Mouse (Mus musculus): ENCODE data around the gene Cxcl14. TPM values are rescaled to one million over a fixed set of nuclear protein-coding genes. Genes with fewer than 3 reads are reported as not detected.
A peak's percentile ranks its signal among the peaks of the same experiment; 100 is the strongest.

Cxcl14 gene
- polyA plus RNA-seq (2014; fragmentation: Nextera tagmentation; extraction: Ambion mirVana), result 0.18 and 0.59 TPM in 2 replicates

DNA sequence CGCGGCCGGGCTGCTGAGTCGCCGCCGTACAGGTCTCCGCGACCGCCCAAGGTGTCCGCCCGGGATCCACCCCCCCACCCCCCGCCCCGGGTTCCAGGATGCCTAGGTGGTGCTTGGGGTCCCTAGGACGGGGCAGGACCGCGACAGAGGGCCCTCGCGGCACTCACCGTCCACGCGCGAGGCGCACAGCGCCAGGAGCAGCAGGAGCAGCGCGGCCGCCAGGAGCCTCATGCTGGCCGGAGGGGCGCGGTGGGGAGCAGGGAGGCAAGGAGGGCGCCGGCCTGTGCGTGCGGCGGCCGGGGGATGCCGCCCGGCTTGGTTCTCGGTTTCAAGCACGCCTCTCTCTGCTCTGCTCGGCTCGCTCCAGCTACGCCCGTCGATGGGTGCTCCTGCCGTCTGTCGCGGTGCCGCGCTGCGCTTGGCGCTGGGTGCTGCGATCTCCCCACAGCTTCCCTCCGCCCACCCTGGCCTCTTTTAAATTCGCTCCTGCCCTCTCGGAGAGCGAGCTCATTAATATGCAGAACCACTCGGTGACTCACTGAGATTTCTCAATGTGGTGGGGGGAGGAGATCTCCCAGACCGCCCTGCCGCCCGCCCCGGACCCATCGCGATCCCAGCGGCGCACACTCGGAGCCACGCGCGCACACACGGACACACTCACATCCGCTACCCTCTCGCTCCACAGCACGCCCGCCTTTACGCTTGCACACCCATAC is at the start of gene Cxcl14:
Gene Cxcl14 (minus strand): TSS at position 609 of the 716 bp plus-strand sequence.
- peaks cover 4% of the 10 kb centered on the region; the same call in 1 of the 2 replicates for H3K9me3 ChIP-seq (ENCODE audit: control insufficient read depth, low read length)
- H3K27me3 ChIP-seq (ENCODE audit: control insufficient read depth, insufficient read depth, low read length), result peaks cover 80% of the 10 kb centered on the region
- 0 out of 2 replicates have a peak, but pooled peaks have one; percentile 24 for ATAC-seq (ENCODE audit: insufficient number of reproducible peaks, insufficient read depth, low FRiP score, low read depth)
- H3K4me1 ChIP-seq (ENCODE audit: control insufficient read depth in 2 of 2, insufficient read depth in 2 of 2, low read length in 2 of 2), result peaks cover 0 to 4% of the 10 kb centered on the region in 2 experiments; a peak in 1 of 4 replicates
- 0 out of 2 replicates have a peak within 1 kb of the TSS, but pooled peaks have one; percentile 49 for H3K9ac ChIP-seq (ENCODE audit: low read length)
- H3K4me3 ChIP-seq (ENCODE audit: control insufficient read depth in 1 of 2, insufficient read depth in 1 of 2, low read depth in 1 of 2, low read length in 2 of 2), result peak within 1 kb of the TSS; percentile 28 to 45
- peak within 1 kb of the TSS; percentile 75 for H3K4me2 ChIP-seq (ENCODE audit: low read length)
- no peak within 1 kb of the TSS for H3K27ac ChIP-seq (replicated peaks in 1 of 2; ENCODE audit: control insufficient read depth in 1 of 2, insufficient read depth in 1 of 2, low read depth in 2 of 2, low read length in 2 of 2)
- no peaks in the 10 kb centered on the region for H3K36me3 ChIP-seq (ENCODE audit: control insufficient read depth, insufficient read depth, low read length)
- under 1% methylated on average over 60 of the region's 76 CpGs for WGBS

DNA sequence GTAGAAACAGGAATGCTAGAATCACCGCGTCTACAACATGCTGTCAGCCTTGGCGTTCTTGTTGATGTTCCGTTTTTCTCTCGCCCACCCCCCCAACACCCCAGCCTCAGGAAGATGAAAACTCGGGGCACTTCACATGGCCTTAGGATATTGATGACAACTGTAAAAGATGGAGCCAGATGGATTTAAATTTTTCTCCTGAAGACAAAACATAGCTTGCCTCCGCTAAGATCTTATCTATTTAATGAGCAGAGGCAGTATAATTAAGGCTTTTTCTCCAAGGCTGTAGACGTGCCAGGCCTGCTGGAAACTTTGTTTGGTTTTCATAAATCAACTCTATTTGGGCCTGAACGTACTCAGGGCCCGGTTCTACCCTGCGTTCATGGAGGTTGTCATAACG is 48.0 kb upstream of the Cxcl14 start:
- ATAC-seq (ENCODE audit: insufficient number of reproducible peaks, insufficient read depth, low FRiP score, low read depth), result no peak
- WGBS, result 86% methylated on average over 12 of the region's 12 CpGs
- H3K4me2 ChIP-seq (ENCODE audit: low read length), result no peak overlapping the region
- H3K27ac ChIP-seq (replicated peaks in 1 of 2; ENCODE audit: control insufficient read depth in 1 of 2, insufficient read depth in 1 of 2, low read depth in 2 of 2, low read length in 2 of 2), result no peak overlapping the region
- no peaks in the 10 kb centered on the region; the same call in 1 of the 2 replicates for H3K27me3 ChIP-seq (ENCODE audit: control insufficient read depth, insufficient read depth, low read length)
- H3K4me3 ChIP-seq (ENCODE audit: control insufficient read depth in 1 of 2, insufficient read depth in 1 of 2, low read depth in 1 of 2, low read length in 2 of 2), result no peak overlapping the region
- peaks cover 10 to 15% of the 10 kb centered on the region in 2 experiments for H3K4me1 ChIP-seq (ENCODE audit: control insufficient read depth in 2 of 2, insufficient read depth in 2 of 2, low read length in 2 of 2)
- H3K36me3 ChIP-seq (ENCODE audit: control insufficient read depth, insufficient read depth, low read length), result no peaks in the 10 kb centered on the region
- H3K9me3 ChIP-seq (ENCODE audit: control insufficient read depth, low read length), result no peaks in the 10 kb centered on the region
- no peak overlapping the region for H3K9ac ChIP-seq (ENCODE audit: low read length)

DNA sequence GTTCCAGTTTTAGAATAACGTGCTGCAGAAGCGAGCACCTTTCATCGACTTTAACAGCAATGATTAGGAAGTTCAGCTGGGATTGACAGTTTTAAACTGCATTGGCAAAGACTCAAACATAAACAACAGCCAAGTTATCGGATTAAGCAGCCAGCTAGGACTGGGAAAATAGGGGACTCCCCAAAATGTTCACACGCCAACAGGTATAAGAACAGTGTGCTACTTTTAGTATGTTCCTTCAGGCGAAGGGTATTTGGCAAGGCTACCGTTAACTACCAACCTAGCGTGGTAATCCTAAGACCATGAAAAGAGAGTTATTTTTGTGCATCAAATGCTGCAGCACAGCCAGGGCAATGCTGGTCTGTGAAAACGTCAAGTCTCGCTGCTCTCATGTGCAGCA is 46.1 kb upstream of the Cxcl14 start:
- peaks cover 11 to 17% of the 10 kb centered on the region in 2 experiments for H3K4me1 ChIP-seq (ENCODE audit: control insufficient read depth in 2 of 2, insufficient read depth in 2 of 2, low read length in 2 of 2)
- ATAC-seq (ENCODE audit: insufficient number of reproducible peaks, insufficient read depth, low FRiP score, low read depth), result no peak
- H3K27ac ChIP-seq (replicated peaks in 1 of 2; ENCODE audit: control insufficient read depth in 1 of 2, insufficient read depth in 1 of 2, low read depth in 2 of 2, low read length in 2 of 2), result no peak overlapping the region
- 35% methylated on average over 10 of the region's 10 CpGs for WGBS
- peak overlapping the region; percentile 3; the same call in 1 of the 2 replicates for H3K4me2 ChIP-seq (ENCODE audit: low read length)
- H3K4me3 ChIP-seq (ENCODE audit: control insufficient read depth in 1 of 2, insufficient read depth in 1 of 2, low read depth in 1 of 2, low read length in 2 of 2), result no peak overlapping the region
- H3K36me3 ChIP-seq (ENCODE audit: control insufficient read depth, insufficient read depth, low read length), result no peaks in the 10 kb centered on the region
- H3K27me3 ChIP-seq (ENCODE audit: control insufficient read depth, insufficient read depth, low read length), result no peaks in the 10 kb centered on the region
- no peak overlapping the region for H3K9ac ChIP-seq (ENCODE audit: low read length)
- H3K9me3 ChIP-seq (ENCODE audit: control insufficient read depth, low read length), result no peaks in the 10 kb centered on the region

DNA sequence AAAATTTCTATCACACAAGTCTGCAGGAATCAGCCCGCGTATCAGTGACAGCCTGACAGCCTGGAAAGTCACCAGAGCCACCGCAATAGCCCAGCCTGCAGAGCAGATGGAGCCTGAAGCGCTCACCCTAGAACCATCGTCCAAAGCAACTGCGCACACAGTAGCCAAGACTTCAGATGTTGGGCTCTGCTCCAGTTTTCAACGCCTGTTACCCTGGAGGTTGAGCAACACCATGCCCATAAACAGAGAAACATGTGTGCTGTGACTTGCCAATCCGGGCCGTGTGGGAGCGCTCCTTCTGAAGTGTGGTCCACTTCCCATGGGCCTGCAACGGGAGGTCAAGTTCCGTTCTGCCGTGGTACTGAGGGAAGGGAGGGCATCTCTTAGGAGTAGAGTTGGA is 44.2 kb upstream of the Cxcl14 start:
- Histone ChIP-seq H3K27me3 (ENCODE audit: control insufficient read depth, insufficient read depth, low read length) (no peaks in the 10 kb centered on the region), H3K36me3 (ENCODE audit: control insufficient read depth, insufficient read depth, low read length) (no peaks in the 10 kb centered on the region), H3K4me1 (ENCODE audit: control insufficient read depth in 2 of 2, insufficient read depth in 2 of 2, low read length in 2 of 2) (peaks cover 16 to 22% of the 10 kb centered on the region in 2 experiments), H3K4me2 (ENCODE audit: low read length) (no peak overlapping the region), H3K27ac (replicated peaks in 1 of 2; ENCODE audit: control insufficient read depth in 1 of 2, insufficient read depth in 1 of 2, low read depth in 2 of 2, low read length in 2 of 2) (no peak overlapping the region; a peak in 1 of 4 replicates), H3K9me3 (ENCODE audit: control insufficient read depth, low read length) (no peaks in the 10 kb centered on the region), H3K9ac (ENCODE audit: low read length) (no peak overlapping the region), H3K4me3 (ENCODE audit: control insufficient read depth in 1 of 2, insufficient read depth in 1 of 2, low read depth in 1 of 2, low read length in 2 of 2) (no peak overlapping the region)
- peak; percentile 51 for ATAC-seq (ENCODE audit: insufficient number of reproducible peaks, insufficient read depth, low FRiP score, low read depth)
- WGBS, result 35% methylated on average over 13 of the region's 13 CpGs

DNA sequence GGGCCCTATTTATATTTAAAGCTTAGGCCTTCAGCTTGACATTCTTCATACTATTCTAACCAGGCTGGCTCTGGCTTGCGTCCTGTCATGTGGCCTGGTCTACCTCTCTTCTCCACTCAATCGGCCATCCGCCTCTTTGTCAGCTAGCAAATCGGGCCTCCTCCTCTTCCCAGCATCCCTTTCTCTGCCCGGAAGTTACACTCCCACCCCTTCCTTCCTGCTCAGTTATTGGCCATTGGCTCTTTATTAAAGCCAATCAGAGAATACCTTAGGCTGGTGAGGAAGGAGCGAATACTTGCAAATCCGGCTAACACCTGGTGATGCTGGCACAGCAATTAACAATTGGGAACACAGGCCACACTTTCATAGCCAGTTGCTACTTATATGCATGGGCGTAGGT is 43.5 kb upstream of the Cxcl14 start:
- Histone ChIP-seq H3K4me2 (ENCODE audit: low read length) (no peak overlapping the region), H3K9me3 (ENCODE audit: control insufficient read depth, low read length) (no peaks in the 10 kb centered on the region), H3K27me3 (ENCODE audit: control insufficient read depth, insufficient read depth, low read length) (no peaks in the 10 kb centered on the region), H3K4me3 (ENCODE audit: control insufficient read depth in 1 of 2, insufficient read depth in 1 of 2, low read depth in 1 of 2, low read length in 2 of 2) (no peak overlapping the region), H3K27ac (replicated peaks in 1 of 2; ENCODE audit: control insufficient read depth in 1 of 2, insufficient read depth in 1 of 2, low read depth in 2 of 2, low read length in 2 of 2) (no peak overlapping the region), H3K9ac (ENCODE audit: low read length) (no peak overlapping the region), H3K4me1 (ENCODE audit: control insufficient read depth in 2 of 2, insufficient read depth in 2 of 2, low read length in 2 of 2) (peaks cover 18 to 27% of the 10 kb centered on the region in 2 experiments), H3K36me3 (ENCODE audit: control insufficient read depth, insufficient read depth, low read length) (no peaks in the 10 kb centered on the region)
- WGBS, result 76% methylated on average over 8 of the region's 8 CpGs
- ATAC-seq (ENCODE audit: insufficient number of reproducible peaks, insufficient read depth, low FRiP score, low read depth), result no peak

DNA sequence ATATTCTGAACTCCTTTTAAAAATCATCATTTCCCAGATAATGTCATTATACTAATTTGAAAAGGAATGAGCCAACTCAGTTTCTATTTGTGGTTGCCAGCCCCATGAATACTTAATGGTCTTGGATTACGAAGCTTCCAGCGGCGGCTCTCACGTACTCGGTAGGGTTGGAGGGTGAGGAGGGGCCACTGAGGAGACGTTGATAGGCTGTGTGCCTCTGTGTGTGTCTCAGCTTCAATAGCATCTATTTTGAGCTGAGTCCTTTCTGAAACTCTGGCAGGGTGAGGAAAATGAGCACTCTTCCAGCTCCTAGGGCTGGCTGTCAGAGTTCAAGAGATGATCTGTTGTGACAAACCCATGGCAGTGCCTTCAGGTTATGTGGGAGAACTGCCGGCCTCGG is 40.6 kb upstream of the Cxcl14 start:
- Histone ChIP-seq H3K36me3 (ENCODE audit: control insufficient read depth, insufficient read depth, low read length) (no peaks in the 10 kb centered on the region), H3K27me3 (ENCODE audit: control insufficient read depth, insufficient read depth, low read length) (no peaks in the 10 kb centered on the region), H3K4me3 (ENCODE audit: control insufficient read depth in 1 of 2, insufficient read depth in 1 of 2, low read depth in 1 of 2, low read length in 2 of 2) (no peak overlapping the region), H3K9ac (ENCODE audit: low read length) (no peak overlapping the region), H3K27ac (replicated peaks in 1 of 2; ENCODE audit: control insufficient read depth in 1 of 2, insufficient read depth in 1 of 2, low read depth in 2 of 2, low read length in 2 of 2) (peak overlapping the region; percentile 53 to 74; a peak in 3 of 4 replicates), H3K9me3 (ENCODE audit: control insufficient read depth, low read length) (no peaks in the 10 kb centered on the region), H3K4me1 (ENCODE audit: control insufficient read depth in 2 of 2, insufficient read depth in 2 of 2, low read length in 2 of 2) (peaks cover 15 to 20% of the 10 kb centered on the region in 2 experiments), H3K4me2 (ENCODE audit: low read length) (peak overlapping the region; percentile 31)
- 18% methylated on average over 8 of the region's 8 CpGs for whole genome bisulfite sequencing
- no peak for ATAC-seq (ENCODE audit: insufficient number of reproducible peaks, insufficient read depth, low FRiP score, low read depth)

DNA sequence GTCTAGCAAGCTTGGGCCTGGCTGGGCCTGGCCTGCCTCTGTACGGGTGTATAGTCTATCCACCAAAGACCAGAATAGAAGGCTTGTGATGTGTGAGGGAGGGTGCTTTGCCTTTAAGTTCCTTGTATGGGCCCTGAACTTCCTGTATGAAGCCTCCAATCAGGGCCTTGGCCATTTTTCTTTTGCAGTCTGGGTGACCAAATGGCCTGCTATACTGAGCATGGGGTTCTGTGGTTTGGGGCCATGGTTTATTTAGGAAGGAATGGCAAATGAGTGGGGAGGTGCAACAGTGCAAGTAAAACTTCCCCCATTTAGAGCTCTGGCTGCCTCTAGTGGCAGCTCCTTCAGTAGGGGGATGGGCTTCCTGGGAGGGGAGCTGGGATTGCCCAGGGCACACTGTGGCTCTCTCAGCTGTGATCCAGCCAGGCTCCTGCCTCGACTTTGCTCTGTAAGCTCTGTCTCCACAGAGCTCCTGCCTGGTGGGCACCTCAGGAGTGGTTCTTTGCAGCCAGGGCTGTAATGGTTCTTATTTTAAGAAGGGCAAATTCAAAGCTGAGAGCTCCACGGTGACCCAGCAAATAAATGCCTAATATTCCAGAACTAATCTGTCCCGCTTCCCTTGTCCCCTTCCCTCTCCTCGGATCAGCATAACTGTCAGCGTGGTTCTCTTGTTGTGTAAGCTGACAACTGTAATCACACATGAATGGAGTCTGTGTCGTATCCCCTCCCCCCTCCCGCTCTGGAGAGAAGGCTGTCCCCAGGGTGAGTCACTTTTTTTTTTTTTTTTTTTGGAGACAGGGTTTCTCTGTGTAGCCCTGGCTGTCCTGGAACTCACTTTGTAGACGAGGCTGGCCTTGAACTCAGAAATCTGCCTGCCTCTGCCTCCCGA is 38.7 kb upstream of the Cxcl14 start:
- Histone ChIP-seq H3K9me3 (ENCODE audit: control insufficient read depth, low read length) (no peaks in the 10 kb centered on the region), H3K4me2 (ENCODE audit: low read length) (no peak overlapping the region), H3K36me3 (ENCODE audit: control insufficient read depth, insufficient read depth, low read length) (no peaks in the 10 kb centered on the region), H3K27ac (replicated peaks in 1 of 2; ENCODE audit: control insufficient read depth in 1 of 2, insufficient read depth in 1 of 2, low read depth in 2 of 2, low read length in 2 of 2) (no peak overlapping the region), H3K4me3 (ENCODE audit: control insufficient read depth in 1 of 2, insufficient read depth in 1 of 2, low read depth in 1 of 2, low read length in 2 of 2) (no peak overlapping the region), H3K27me3 (ENCODE audit: control insufficient read depth, insufficient read depth, low read length) (no peaks in the 10 kb centered on the region), H3K4me1 (ENCODE audit: control insufficient read depth in 2 of 2, insufficient read depth in 2 of 2, low read length in 2 of 2) (peaks cover 13 to 15% of the 10 kb centered on the region in 2 experiments), H3K9ac (ENCODE audit: low read length) (no peak overlapping the region)
- no peak for ATAC-seq (ENCODE audit: insufficient number of reproducible peaks, insufficient read depth, low FRiP score, low read depth)
- WGBS, result 53% methylated on average over 10 of the region's 10 CpGs
